Mouse (Mus musculus) CH12.LX (cell line): ENCODE data around the gene Dolk.

Source experiments
- CTCF ChIP-seq, 2 experiments: IDR thresholded peaks in 1 of 2; conservative IDR thresholded peaks in 1 of 2; 2 replicates each; pipeline ENCODE4 v1.5.1; 2011 to 2012; ENCODE audit warnings: low read depth in 2 of 2, low read length in 2 of 2, improper control_type of control experiment in 1 of 2, inconsistent platforms in 1 of 2, mild to moderate bottlenecking in 1 of 2, moderate library complexity in 1 of 2
- ETS1 ChIP-seq: conservative IDR thresholded peaks from 2 replicates; pipeline ENCODE4 v1.6.1; 2012; ENCODE audit warnings: low read depth, mild to moderate bottlenecking, inconsistent platforms, low read length, improper control_type of control experiment, moderate library complexity
- JUND ChIP-seq: conservative IDR thresholded peaks from 2 replicates; pipeline ENCODE4 v1.6.1; 2011; ENCODE audit warnings: low read depth, low read length, improper control_type of control experiment
- MEF2A ChIP-seq: IDR thresholded peaks from 2 replicates; pipeline ENCODE4 v1.6.1; 2014; ENCODE audit warnings: low read depth, mild to moderate bottlenecking, inconsistent platforms, low read length, improper control_type of control experiment, borderline replicate concordance
- MXI1 ChIP-seq: IDR thresholded peaks from 2 replicates; pipeline ENCODE4 v1.6.1; 2011; ENCODE audit warnings: mild to moderate bottlenecking, low read depth, low read length, improper control_type of control experiment
- MYC ChIP-seq: IDR thresholded peaks from 2 replicates; pipeline ENCODE4 v1.6.1; 2011; ENCODE audit warnings: low read depth, mild to moderate bottlenecking, improper control_type of control experiment, low read length
- POLR2A ChIP-seq: IDR thresholded peaks from 2 replicates; pipeline ENCODE4 v1.6.1; 2011; ENCODE audit warnings: low read depth, mild to moderate bottlenecking, improper control_type of control experiment, low read length
- RAD21 ChIP-seq: IDR thresholded peaks from 2 replicates; pipeline ENCODE4 v1.6.1; 2011; ENCODE audit warnings: low read depth, mild to moderate bottlenecking, low read length, improper control_type of control experiment, moderate library complexity
- ZC3H11A ChIP-seq: IDR thresholded peaks from 2 replicates; pipeline ENCODE4 v1.6.1; 2012; ENCODE audit warnings: low read depth, mild to moderate bottlenecking, inconsistent platforms, low read length, improper control_type of control experiment

DNA sequence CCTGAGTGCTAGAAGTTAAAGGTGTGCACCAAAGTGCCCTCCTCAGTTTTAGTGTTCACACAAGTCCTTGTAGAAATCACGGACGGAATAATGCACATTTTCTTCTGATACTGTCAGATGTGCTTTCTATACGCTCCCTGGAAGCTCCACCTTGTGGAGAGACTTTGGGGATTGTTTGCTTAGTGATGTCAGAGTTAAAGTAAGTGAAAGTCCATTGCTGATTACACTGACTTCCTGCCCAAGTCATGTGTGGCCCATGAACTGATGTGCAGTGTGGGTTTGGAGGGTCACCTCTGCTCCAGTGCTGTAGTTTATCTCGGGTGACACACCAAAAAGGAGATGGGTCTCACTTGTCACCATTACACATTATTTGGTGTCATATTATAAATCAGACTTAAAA, 33.1 kb upstream of the Dolk start:
- TF ChIP-seq CTCF (conservative IDR thresholded peaks at IDR 0.05 in 1 of 2, IDR thresholded peaks at IDR 0.05 in 1 of 2; ENCODE audit: low read depth in 2 of 2, low read length in 2 of 2) (no peak), MEF2A (no peak), POLR2A (no peak), MXI1 (no peak), MYC (no peak), RAD21 (no peak), JUND (no peak), ETS1 (no peak), ZC3H11A (no peak)
